Mouse (Mus musculus): ENCODE measurements at regions not wholly inside any gene's neighbourhood (a gene's known extent, or its start where the extent isn't known, plus 50 kb on each side); places are given as distances from the start of the nearest gene placed in this dataset.

DNA sequence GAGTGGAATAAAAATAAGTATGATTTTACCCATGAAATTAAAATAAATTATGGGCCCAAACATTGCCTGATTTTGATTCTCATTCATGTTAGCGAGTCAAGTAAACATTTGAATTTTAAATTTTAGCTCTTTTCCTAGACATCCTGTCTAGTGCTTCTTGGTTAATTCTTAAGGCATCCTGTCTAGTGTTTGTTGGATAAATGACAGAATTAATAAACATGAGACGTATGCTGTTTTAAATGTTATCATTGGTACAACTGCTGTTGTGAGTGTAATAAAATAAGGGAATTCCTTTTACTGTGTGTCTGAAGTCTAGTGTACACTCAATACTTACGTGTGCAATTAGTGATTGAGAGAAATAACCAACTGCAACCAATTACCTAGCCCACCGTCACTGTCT is 149.0 kb upstream of the Trpm3 start:
- H3K4me1 ChIP-seq, result no peaks in the 10 kb centered on the region
- H3K4me2 ChIP-seq, result no peak overlapping the region
- H3K4me3 ChIP-seq, result no peak overlapping the region
- no peaks in the 10 kb centered on the region for H3K27me3 ChIP-seq (replicated peaks)
- H3K9me3 ChIP-seq, result no peaks in the 10 kb centered on the region
- no peaks in the 10 kb centered on the region for H3K36me3 ChIP-seq (replicated peaks)
- H3K27ac ChIP-seq, result no peak overlapping the region
- no peak overlapping the region for H3K9ac ChIP-seq
- 86% methylated on average over 4 of the region's 4 CpGs for WGBS
- ATAC-seq (replicated peaks), result no peak

- H3K4me1 ChIP-seq, result no peaks in the 10 kb centered on the region
- no peak overlapping the region for H3K4me3 ChIP-seq
- no peaks in the 10 kb centered on the region for H3K9me3 ChIP-seq
- H3K36me3 ChIP-seq (replicated peaks), result no peaks in the 10 kb centered on the region
- H3K4me2 ChIP-seq, result no peak overlapping the region
- ATAC-seq (replicated peaks), result no peak
- H3K27ac ChIP-seq, result no peak overlapping the region
- no peaks in the 10 kb centered on the region for H3K27me3 ChIP-seq (replicated peaks)
- H3K9ac ChIP-seq, result no peak overlapping the region
- WGBS, result 88% methylated on average over 4 of the region's 4 CpGs
Observed at GRCm38 (mm10) chr19:21990970-21991369, 147.9 kb upstream of the Trpm3 start.

DNA sequence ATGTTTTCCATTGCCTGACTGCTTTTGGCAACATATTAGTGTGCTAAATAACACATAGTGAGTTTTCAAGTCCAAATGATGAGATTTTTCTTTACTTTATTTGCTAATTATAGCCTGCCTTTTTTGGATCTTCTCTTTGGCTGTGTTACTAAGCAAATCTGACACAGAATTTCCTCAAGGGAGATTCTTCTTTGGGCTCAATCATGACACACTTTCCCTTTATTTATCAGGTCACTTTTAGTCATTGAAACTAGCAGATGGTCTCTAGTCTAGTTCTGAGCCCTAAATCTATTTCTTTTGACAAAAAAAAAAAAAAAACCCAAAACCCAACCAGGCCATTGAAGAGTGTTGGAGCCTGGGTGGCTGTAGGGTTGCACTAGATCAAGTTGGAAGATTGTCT is 147.4 kb upstream of the Trpm3 start:
- Histone ChIP-seq H3K4me2 (no peak overlapping the region), H3K9me3 (no peaks in the 10 kb centered on the region), H3K4me3 (no peak overlapping the region), H3K27me3 (replicated peaks) (no peaks in the 10 kb centered on the region), H3K36me3 (replicated peaks) (no peaks in the 10 kb centered on the region), H3K27ac (no peak overlapping the region), H3K4me1 (no peaks in the 10 kb centered on the region), H3K9ac (no peak overlapping the region)
- ATAC-seq (replicated peaks), result no peak

DNA sequence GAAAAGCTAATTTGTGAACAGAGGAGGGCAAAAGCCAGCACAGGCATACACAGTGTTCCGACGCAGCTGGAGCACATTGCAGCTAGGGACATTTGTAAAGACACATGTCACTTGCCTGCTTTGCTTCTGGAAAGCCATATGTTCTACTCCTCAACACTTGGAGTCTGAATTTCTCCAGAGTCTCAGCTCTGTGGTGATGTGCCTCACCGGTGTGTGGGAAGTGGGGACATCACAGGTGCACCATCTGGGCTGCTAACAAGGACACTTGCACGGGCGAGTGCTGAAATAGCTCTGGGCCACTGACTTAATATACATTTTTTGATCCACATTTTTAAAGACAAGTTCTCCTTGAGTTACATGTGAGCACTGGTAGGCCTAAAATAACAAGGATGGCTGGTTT is 139.2 kb upstream of the Trpm3 start:
- Histone ChIP-seq H3K36me3 (replicated peaks) (no peaks in the 10 kb centered on the region), H3K4me3 (no peak overlapping the region)
- 84% methylated on average over 5 of the region's 5 CpGs for WGBS

DNA sequence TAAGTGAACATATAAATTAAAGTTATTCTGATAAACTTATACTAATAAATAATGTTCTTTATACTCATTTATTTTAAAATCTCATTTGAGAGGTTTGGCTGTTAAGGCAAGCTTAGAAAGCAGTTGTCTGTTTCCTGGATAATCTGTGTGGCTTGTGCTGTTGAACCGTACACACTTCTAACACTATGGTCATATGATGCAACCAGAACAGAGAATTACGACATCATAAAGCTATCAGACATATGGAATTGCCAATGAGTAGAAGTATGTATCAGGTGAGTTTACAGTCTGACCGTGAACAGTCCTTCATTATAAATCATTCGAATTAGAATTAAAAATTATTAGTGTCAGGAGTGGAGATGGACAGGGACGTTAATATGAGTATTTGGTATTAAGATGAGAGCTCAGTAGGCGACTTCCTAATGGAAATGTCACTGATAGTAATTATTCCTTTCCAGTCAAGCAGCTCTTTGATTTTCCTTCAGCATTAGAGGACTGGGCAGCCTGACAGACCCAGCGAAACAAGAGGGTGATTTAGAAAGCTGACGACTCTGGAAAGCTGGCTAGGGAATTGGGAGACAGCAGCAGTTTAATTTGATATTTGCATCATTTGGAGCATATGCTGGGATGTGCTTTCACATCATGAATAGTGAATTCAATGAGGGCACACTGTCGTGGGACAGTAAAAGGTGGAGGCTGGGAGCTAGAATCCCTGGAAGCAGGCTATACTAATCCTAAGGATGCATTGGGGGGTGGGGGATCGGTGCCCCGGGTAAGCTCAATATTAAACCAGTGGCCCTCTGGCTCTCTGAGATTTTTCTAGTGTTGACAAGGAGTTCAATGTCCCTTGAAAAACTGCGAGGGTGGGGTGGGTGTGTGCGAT is 130.6 kb upstream of the Trpm3 start:
- H3K4me2 ChIP-seq, result no peak overlapping the region
- H3K27ac ChIP-seq, result peak overlapping the region; percentile 45
- no peak overlapping the region for H3K4me3 ChIP-seq
- WGBS, result 55% methylated on average over 13 of the region's 13 CpGs
- no peaks in the 10 kb centered on the region for H3K9me3 ChIP-seq
- H3K27me3 ChIP-seq (replicated peaks), result no peaks in the 10 kb centered on the region
- H3K9ac ChIP-seq, result no peak overlapping the region
- H3K36me3 ChIP-seq (replicated peaks), result no peaks in the 10 kb centered on the region
- ATAC-seq (replicated peaks), result peak; percentile 73
- H3K4me1 ChIP-seq, result no peaks in the 10 kb centered on the region

More for the DNA sequence above, 139.2 kb upstream of the Trpm3 start:
- H3K9ac ChIP-seq, result no peak overlapping the region
- H3K4me1 ChIP-seq, result no peaks in the 10 kb centered on the region
- H3K27ac ChIP-seq, result no peak overlapping the region
- ATAC-seq (replicated peaks), result no peak
- H3K27me3 ChIP-seq (replicated peaks), result no peaks in the 10 kb centered on the region
- no peak overlapping the region for H3K4me2 ChIP-seq
- no peaks in the 10 kb centered on the region for H3K9me3 ChIP-seq

DNA sequence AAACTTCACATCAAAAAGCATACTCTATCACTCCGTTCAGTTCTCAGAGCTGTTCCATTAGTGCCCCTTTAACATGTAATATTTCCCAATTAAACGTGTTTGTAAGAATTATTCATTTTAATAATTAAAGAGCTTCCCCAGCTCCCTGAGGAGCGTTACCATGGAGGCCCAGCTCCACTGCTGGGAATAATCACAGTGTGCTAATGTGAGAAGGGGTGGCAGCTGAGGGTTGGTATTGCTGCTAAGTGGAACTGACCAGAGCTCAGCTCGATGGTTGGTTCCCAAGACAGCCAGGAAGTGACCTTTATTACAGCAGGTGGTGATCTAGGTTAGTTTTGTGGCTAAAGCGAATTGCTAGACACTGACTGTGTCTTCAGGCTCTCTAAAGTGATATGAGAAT is 128.6 kb upstream of the Trpm3 start:
- no peaks in the 10 kb centered on the region for H3K4me1 ChIP-seq
- no peak overlapping the region for H3K4me3 ChIP-seq
- H3K9ac ChIP-seq, result no peak overlapping the region
- H3K27me3 ChIP-seq (replicated peaks), result no peaks in the 10 kb centered on the region
- no peak overlapping the region for H3K4me2 ChIP-seq
- 0 out of 2 replicates have a peak, but pooled peaks have one; percentile 44 for ATAC-seq (replicated peaks)
- no peaks in the 10 kb centered on the region for H3K36me3 ChIP-seq (replicated peaks)
- H3K9me3 ChIP-seq, result no peaks in the 10 kb centered on the region
- WGBS, result 55% methylated on average over 5 of the region's 5 CpGs
- no peak overlapping the region for H3K27ac ChIP-seq

- Histone ChIP-seq H3K36me3 (replicated peaks) (no peaks in the 10 kb centered on the region), H3K9me3 (no peaks in the 10 kb centered on the region), H3K4me3 (no peak overlapping the region), H3K27ac (no peak overlapping the region), H3K9ac (no peak overlapping the region), H3K4me2 (no peak overlapping the region), H3K27me3 (replicated peaks) (no peaks in the 10 kb centered on the region), H3K4me1 (peaks cover 4% of the 10 kb centered on the region; the same call in 1 of the 2 replicates)
- no peak for ATAC-seq (replicated peaks)
- 86% methylated on average over 3 of the region's 3 CpGs for WGBS
Observed at GRCm38 (mm10) chr19:22015854-22016610, 122.8 kb upstream of the Trpm3 start.

DNA sequence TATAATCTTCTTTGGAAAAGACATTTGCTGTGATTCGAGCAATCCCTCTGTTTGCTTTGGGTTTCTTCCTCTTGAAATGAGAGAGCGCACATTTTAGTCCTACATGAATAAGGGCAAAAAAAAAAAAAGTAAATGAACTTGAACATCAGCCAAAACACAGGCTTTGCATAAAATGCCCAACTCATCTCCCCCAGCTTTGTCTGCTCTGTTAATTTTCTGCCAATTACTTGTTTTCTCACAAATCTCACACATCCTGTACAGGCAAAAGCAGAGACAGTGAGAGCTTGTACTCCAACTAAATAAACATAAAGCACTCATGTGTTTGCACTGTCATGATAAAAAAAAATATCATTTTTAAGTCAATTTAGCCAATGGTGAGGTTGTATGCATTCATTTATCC is 121.4 kb upstream of the Trpm3 start:
- no peak overlapping the region for H3K4me2 ChIP-seq
- no peaks in the 10 kb centered on the region for H3K9me3 ChIP-seq
- ATAC-seq (replicated peaks), result peak; percentile 39; the same call in 1 of the 2 replicates
- H3K27ac ChIP-seq, result no peak overlapping the region
- H3K4me3 ChIP-seq, result no peak overlapping the region
- peaks cover 4% of the 10 kb centered on the region; the same call in 1 of the 2 replicates for H3K4me1 ChIP-seq
- H3K36me3 ChIP-seq (replicated peaks), result no peaks in the 10 kb centered on the region
- 43% methylated on average over 2 of the region's 2 CpGs for WGBS
- H3K9ac ChIP-seq, result no peak overlapping the region
- no peaks in the 10 kb centered on the region for H3K27me3 ChIP-seq (replicated peaks)

DNA sequence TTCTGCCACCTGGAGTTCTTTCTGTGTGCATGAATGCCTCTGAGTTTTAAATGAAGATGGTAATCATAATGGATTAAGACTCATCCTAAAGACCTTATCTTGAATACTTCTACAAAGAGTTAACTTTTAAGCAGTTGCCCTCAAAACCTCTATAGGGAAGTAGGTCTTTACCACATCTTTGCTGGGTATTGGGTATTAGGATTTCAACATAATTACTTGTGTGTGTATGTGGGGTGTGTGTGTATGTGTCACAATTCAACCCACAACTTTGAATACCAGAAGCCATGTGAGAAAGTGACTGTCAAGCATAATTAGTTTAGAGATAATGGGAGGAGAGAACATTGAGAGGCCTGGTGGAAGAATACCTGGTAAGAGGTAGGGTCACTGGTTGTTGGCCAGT is 111.3 kb upstream of the Trpm3 start:
- H3K9me3 ChIP-seq, result no peaks in the 10 kb centered on the region
- H3K36me3 ChIP-seq (replicated peaks), result no peaks in the 10 kb centered on the region
- no peak overlapping the region for H3K9ac ChIP-seq
- no peak overlapping the region for H3K27ac ChIP-seq
- no peaks in the 10 kb centered on the region for H3K4me1 ChIP-seq
- no peak overlapping the region for H3K4me2 ChIP-seq
- no peak overlapping the region for H3K4me3 ChIP-seq
- no peaks in the 10 kb centered on the region for H3K27me3 ChIP-seq (replicated peaks)
- ATAC-seq (replicated peaks), result no peak

GRCm38 (mm10) chr19:22047657-22048056 is 91.2 kb upstream of the Trpm3 start:
- Histone ChIP-seq H3K4me1 (no peaks in the 10 kb centered on the region), H3K27ac (no peak overlapping the region), H3K4me2 (no peak overlapping the region), H3K9ac (no peak overlapping the region), H3K4me3 (no peak overlapping the region), H3K36me3 (replicated peaks) (no peaks in the 10 kb centered on the region), H3K9me3 (no peaks in the 10 kb centered on the region), H3K27me3 (replicated peaks) (no peaks in the 10 kb centered on the region)
- 81% methylated on average over 6 of the region's 6 CpGs for WGBS
- ATAC-seq (replicated peaks), result no peak

GRCm38 (mm10) chr19:22066302-22066701 is 72.5 kb upstream of the Trpm3 start:
- ATAC-seq (replicated peaks), result no peak
- WGBS, result 80% methylated on average over 8 of the region's 8 CpGs
- H3K9me3 ChIP-seq, result no peaks in the 10 kb centered on the region
- H3K9ac ChIP-seq, result no peak overlapping the region
- no peak overlapping the region for H3K27ac ChIP-seq
- no peak overlapping the region for H3K4me2 ChIP-seq
- no peak overlapping the region for H3K4me3 ChIP-seq
- H3K4me1 ChIP-seq, result no peaks in the 10 kb centered on the region
- H3K27me3 ChIP-seq (replicated peaks), result no peaks in the 10 kb centered on the region
- H3K36me3 ChIP-seq (replicated peaks), result no peaks in the 10 kb centered on the region

DNA sequence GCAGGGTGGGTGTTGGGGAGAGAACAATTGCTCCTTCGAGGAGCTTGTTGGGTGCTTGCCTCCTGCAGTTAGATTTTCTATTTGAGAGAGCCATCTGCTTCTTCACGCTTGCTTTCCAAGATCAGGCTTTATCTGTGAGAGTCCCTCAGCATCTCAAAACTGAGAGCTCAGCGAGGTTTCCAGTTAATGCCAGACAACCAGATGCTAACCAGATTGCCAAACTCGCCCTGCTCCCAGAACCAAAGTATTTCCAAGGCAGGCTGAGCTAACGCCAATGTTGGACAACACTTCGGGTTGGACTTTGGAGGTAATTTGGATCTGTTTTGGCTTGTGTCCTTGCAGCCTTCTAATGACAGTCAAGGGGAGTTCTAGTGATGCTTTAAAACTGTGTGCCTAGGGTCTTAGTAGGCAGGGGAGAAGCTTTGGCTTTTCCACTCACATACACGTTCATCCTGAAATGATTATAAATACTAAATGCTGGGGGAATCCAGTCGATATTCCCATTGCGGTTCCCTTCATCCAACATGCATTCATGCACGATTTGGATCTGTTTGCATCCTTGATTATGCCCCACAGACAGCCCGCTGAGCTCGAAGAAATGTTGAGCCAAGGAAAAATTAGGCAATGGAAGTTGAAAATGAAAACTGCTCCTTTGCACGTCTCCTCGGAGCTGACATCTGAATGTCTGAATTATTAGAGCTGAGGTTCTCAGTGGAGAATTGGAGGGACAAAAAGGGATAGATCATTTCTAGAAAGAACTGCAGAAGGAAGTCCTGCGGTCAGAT is 68.4 kb upstream of the Trpm3 start:
- H3K36me3 ChIP-seq (replicated peaks), result no peaks in the 10 kb centered on the region
- no peak overlapping the region for H3K27ac ChIP-seq
- 77% methylated on average over 15 of the region's 15 CpGs for WGBS
- ATAC-seq (replicated peaks), result no peak
- H3K9me3 ChIP-seq, result no peaks in the 10 kb centered on the region
- no peaks in the 10 kb centered on the region for H3K27me3 ChIP-seq (replicated peaks)
- H3K9ac ChIP-seq, result no peak overlapping the region
- no peak overlapping the region for H3K4me3 ChIP-seq
- H3K4me1 ChIP-seq, result no peaks in the 10 kb centered on the region
- no peak overlapping the region for H3K4me2 ChIP-seq
